Mouse (Mus musculus) CD4-positive, CD25-positive, alpha-beta regulatory T cell, adult 4 months (primary cell): ENCODE data around the gene Ift122. TPM values are rescaled to one million over a fixed set of nuclear protein-coding genes. Genes with fewer than 3 reads are reported as not detected.

Source experiments
- ATAC-seq: one replicate; pipeline ENCODE4 v1.8.0; 2017
- polyA plus RNA-seq, 2 experiments: library from polyadenylated mRNA; unstranded; fragments of 100-300 nt; shearing (Covaris generic); gene quantifications; one replicate each; pipeline ENCODE4 v1.2.1; 2017

Gene Ift122
- 1 to 10 TPM; 1.7 to 5.1 TPM for polyA plus RNA-seq

DNA sequence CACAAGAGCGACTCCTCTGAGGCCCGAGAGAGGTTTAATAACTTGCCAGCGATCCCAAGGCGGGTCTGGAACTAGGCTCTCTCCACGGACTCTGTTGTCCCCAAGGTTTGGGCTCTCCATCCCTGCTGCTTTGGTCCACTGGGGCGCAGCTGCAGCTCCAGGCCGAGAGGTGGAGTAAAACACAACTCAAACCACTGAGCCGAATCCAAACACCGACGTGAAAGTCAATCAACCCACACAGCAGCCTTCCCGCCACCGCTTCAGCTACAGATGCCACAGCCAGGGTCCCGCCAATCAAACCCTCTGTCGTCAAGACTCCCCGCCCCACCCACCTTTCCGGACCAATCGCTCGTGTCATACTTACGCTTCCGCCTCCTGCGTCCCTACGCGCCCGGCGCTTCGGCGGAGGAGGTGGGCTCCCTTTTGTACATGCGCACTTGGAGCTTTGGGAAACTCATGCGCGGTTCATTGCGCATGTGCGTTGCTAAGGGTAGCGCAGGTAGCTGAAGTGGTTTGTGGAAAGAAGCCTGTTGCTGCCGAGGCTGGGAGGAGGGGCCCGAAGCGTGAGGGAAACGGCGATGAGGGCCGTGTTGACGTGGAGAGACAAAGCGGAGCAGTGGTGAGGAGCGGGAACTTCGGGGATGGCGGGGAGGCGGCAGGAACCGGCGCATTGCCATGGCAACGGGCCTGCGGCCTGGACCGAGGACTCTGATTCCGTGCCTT, at the start of gene Ift122, which contains the start of gene Mbd4:
Gene Ift122, plus strand, starts transcription at position 380 of the 723 bp plus-strand sequence.
Gene Mbd4, minus strand, starts transcription at position 281 of the 723 bp plus-strand sequence.
- peak; percentile 98 for ATAC-seq

DNA sequence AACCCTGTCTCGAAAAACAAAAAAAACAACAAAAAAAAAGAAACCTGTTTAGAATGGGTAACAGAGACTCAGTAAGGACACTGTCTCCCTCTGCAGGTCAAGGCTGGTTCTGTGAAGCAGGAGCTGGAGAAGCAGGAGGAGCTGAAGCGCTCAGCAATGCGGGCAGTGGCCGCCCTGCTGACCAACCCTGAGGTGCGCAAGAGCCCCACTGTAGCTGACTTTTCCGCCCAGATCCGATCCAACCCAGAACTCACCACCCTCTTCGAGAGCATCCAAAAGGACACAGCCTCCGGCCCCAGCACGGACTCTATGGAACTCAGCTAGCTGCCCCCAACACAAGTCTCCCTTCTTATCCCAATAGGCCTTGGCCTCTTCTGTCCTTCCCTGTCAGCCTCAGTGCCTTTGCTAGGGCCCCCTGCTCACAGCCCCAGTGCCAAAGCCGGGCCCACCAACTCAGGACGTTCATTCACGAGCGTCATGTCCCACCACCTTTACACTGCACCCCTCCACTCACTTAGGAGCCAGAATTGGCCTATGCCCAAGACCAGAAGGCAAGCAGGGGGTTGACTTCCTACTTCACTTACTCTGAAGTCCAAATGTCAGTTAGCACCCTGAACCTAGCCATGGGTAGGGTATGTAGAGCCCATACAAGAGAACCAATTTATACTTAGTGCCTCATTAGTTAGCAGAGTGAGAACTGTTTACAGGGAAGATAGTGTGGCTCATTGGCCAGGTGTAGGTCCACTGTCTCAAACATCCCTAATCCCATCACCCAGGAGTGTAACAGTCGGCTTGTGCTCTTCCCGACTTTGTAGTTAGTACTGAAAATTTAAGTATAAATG, 49.5 kb upstream of the Ift122 start:
- peak; percentile 44 for ATAC-seq

DNA sequence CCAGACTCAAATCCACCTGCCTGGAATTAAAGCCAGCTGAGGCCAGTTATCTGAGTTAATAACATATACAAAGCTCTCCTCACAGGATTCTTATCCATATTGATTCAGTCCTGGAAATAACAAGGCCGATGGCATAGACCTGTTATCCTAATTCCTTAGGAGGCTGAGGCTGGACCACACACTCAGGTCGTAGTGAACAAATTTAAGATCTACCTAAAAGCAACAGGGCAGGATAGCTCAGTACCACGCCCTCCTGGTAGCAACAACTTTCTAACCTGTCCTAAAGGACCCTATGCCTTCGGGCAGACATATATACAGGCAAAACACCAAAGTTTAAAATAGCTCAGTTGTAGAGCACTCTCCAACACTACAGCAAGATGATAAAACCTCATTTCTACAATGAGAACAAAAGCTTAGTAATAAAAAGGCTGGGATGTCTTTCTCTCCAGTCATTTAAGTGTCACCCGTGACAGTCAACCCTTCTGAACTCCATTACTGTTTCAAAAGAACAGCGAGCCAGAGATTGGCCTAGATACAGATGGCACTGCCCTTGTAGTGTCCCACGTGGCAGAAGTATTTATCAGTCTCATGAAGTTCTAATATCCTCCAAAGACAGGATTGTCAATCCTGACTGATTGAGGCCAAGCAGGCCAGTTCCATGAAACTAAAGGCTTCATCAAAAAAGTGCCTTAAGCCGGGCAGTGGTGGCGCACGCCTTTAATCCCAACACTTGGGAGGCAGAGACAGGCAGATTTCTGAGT, 48.7 kb upstream of the Ift122 start:
- no peak for ATAC-seq

DNA sequence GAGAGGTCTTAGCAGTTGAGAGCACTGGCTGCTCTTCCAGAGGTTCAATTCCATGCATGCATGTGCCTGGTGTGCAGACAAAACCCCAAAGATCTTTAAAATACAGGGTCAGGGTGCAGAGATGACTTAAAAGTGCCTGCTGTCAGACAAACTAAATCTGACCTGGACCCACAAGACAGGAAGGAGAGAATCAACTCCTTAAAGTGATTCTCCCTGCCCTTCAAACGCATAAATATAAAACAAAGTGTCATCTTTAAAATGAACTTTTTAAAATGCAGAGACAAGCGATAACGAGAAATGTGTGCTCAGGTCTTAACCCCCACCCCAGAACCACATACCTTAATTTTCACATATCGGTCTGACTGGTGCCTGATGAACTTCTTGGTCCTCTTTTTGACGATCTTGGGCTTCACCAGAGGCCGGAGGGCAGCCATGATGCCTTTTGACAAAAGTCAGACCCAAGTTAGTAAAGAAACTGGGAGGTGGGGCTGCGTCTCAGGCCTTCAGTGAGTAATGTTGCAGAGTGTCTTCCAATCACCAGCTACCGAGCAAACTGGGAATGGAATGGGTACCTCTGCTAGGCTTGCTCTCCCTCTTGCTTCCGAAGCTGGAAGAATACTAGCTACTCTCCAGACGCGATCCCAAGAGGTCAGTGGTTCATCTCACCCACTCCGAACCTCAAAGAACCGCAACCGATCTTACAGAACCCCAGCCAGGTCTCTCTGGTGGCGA, 45.6 kb upstream of the Ift122 start:
- ATAC-seq: no peak

DNA sequence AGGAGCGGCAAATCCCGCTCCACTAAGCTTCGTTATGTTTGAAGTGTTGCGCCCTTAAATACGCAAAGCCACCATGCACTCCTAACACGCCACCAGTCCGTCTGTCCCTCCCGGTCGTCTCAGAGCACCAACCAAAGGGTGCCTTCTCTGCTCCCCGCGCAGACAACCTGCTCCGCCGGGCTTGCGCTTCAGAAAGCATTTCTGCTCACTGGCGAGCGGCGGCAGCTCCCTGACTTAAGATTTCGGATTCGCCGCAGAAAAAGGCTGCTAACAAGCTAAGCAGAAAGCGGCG, 45.1 kb upstream of the Ift122 start:
- ATAC-seq: peak; percentile 4

DNA sequence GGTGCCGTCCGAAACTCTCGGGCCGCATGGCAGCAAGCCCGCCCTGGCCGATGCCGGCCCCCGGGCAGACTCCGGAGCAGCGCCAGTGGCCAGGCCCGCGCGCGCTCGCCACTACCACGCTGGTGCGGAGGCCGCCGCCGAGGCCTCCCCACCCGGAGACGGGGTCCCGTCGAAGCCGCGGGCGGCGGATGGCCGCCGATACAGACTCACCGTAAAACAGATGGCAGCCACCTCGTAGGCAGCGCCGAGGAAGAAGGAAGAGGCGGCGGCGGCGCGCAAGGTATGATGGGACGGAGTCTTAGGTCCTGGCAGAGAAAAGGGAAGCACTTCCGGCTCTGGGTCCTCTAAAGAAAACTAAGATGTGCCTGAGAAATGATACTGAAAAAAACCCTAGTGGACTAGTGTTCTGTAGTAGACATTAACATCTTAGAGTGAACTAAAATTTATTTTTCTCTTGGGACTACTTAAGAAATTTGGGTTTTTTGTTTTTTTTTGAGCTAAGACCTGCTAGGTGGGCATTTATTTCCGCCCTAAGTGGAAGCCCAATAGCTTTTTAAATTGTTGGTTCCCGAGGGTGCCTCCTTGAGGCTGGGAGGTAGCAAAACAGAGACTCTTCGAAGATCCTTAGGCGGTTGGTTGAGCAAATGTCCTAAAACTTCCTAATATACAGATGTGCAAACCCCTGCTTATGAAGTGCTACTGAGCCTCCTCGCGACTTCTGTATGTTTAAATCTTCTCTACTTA, 44.6 kb upstream of the Ift122 start, which contains the start of gene Rpl32:
Gene Rpl32, minus strand, starts transcription at position 260 of the 744 bp plus-strand sequence.
- ATAC-seq: peak; percentile 93

DNA sequence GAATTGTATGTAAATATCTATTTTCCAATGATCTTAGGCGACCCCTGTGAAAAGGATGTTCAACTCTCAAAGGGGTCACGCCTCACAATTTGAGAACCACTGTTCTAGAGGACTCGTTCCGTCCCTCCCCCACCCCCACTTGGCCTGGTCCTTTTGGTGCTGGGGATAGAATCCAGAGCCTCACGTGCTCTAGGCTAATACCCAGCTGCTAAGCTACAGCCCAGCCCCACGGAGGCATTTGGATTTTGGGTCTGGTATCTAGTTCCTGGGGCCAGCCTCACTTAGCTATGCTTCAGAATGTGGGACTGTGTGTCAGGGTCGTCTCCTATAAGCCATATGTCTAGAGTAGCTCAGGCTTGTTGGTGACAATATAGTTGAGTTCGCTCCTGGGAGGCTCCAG, 41.7 kb upstream of the Ift122 start:
- ATAC-seq: no peak

DNA sequence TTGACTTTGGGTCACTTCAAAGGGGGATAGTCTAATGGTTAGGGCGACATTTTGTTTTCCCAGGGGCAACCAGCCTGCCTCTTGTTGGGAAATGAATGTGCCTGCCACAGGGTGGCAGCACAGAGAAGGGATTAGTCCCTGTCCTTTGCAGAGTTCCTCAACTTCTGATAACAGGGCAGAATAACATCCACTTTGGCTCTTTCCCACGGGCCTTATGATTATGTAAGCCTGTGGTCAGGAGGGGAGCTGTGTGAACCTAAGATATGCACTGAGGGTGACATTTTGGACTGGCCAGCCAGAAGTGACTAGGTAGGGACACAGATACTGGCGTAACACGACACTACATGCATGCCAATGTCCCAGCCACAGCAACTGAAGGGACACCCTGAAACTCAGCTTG, 39.2 kb upstream of the Ift122 start:
- ATAC-seq: peak; percentile 75

DNA sequence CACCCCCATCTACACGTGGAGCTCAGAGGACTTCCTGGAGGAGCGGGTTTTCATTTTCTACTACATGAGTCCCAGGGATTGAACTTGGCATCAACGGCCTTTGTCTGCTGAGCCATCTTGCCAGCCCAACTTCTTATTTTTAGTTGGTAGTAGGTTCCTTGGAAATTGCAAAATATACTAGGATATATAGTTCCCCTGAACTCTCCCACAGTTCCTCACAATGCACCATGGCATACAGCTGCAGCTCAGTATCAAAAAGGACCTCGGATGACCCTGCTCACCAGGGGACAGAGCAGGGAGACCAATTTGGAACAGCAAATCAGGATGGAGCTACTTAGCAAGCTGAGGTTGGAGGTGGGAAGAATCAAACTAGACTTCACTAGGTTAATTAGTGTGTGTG, 38.2 kb upstream of the Ift122 start:
- no peak for ATAC-seq

DNA sequence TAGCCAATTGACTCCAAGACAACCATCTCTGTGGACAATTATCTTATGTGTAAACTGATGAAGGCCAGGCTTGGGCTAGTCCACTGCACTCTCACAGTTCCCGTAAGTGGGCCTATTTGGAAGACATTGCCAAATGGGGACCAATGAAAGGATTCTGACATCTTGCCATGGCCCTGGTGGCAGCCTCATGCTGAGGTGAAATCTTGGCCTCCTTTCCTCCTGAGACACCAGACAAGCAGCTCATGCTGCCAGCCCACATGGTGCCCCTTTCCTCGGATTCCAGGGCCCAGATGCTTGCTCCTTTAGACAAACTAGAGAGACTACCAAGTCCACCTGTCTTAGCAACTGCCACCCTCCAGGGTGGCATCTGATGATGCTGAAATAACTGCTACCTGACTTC, 35.1 kb upstream of the Ift122 start:
- ATAC-seq: no peak

DNA sequence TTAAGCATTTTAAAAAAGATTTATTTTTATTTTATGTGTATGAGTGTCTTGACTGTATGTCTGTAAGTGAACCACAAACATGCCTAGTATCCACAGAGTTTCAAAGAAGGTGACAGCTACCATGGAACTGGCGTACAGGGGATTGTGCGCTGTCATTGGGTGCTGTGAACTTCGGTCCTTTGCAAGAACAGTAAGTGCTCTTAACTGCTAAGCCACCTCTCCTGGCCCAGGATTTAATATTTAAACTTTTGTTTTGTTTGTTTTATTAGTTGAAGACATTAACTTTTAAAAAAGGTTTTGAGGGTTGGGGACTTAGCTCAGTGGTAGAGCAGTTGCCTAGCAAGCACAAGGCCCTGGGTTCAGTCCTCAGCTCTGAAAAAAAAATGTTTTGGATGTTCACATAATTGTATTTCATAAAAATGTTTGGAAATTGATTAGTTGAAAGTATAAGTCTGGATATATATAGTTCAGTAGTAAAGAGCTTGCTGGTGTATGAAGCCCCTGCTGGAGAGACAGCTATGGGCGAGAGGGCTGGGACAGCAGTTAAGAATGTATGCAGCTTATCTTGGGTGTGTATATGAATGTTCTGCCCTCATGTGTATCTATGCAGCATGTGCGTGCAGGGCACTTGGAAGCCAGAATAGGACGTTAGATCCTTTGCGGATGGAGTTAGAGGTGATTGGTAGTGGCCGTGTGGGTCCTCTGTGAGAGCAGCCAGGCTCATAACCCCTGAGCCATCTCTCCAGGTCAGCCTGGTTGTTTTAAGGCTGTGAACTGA, 31.9 kb upstream of the Ift122 start:
- ATAC-seq: no peak

DNA sequence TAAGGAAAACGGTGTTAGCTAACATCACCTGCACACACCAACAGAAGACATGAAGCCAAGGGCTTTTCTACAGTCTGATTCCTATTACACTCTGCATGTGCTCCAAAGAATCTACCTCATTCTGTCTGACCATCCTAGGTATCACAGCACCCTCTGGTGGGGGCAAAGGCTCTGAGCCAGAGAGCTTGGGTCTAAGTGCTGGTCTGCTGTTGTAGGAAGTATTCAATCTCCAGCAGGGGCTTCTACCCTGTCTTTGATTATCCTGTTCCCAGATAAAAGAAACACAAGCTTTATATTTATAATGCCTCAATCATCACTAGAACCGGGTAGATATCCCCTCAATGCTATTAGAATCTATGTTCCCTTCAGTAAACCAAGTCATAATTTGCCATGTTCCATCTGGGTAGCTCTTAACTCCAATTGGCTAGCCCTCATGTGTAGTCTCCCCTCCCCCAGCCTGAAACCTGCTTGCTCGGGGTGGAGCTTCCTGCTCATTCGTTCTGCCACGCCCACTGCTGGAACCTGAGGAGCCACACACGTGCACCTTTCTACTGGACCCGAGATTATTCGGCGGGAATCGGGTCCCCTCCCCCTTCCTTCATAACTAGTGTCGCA, 29.3 kb upstream of the Ift122 start:
- peak; percentile 98 for ATAC-seq

DNA sequence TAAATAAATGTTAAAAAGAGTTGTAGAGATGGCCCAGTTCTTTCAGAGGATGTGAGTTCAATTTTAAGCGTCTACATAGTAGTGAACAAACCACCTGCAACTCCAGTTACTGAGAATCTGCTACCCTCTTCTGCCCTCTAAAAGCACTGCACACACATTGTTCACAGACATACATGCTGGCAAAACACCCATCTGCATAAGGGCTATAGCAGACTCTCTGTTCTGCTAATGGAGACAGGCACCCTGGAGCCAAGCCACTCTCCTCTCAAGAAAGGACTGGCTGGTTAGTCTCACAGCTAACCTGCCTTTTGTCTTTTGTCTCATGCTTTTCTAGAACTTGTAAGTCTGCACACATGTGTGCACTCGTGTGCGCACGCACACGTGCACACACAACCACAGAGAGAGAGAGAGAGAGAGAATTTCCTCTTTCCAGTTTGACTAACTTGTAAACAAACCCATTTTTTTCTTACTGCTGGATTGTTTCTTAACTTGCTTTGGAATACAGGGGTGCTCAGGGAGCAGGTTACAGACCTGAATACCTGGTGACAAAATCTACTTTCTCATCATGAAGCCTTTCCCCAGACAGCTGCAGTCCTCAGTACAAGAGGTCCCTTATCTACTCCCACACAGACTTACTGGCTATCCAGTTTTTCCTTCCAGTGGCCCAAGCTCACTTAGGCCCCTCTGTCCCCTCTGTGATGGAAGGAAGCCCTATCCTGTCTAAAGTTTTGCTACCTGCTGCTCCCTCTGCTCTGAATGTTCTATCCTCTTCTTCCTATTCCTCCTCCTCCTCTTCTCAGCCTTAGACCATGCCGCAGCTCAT, 22.3 kb upstream of the Ift122 start:
- ATAC-seq: no peak

DNA sequence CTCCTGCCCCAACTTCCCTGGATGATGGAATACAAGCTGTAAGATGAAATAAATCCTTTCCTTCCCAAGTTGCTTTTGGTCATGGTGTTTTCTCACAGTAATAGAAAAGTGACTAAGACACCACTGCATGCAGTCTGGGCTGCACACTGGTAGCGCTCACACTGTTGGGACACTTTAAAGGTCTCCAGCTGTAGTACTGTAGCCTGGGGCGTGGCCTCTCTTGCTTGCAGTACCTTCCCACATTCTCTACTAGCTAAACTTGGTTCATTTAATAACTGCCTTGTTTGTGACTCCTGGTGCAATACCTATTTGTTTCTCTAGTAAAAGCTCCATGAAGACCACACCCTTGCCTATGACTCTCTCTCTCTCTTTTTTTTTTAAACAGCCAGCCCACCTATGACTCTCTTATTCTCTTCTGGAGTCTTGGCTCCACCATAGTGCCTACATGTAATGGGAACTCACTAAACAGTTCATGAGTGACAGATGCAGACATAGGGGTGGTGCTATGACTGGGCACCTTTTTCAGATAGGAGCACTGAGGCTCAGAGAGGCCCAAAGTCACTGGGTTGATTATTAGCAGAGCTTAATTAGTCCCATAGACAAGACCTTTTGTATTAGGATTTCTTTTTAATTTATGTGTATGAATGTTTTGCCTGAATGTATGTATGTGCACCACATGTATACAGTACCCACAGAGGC, 21.0 kb upstream of the Ift122 start:
- no peak for ATAC-seq

DNA sequence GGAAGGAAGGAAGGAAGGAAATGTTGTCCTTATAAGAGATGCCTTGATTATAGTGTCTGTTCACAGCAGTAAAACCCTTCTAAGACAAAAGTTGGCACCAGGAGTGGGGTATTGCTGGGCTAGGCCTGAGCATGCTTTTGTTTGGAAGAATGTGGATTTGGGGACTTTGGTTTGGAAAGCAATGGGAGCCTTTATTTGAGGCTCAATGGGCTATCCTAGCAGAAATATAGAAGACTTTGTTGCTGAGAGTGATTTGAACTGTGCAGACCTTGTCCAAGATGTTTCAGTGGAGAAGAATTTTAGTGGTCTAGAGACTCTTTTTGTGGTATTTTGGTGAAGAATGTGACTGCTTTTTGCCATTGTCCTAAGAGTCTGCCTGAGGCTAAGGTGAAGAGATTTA, 19.4 kb upstream of the Ift122 start:
- ATAC-seq: no peak

DNA sequence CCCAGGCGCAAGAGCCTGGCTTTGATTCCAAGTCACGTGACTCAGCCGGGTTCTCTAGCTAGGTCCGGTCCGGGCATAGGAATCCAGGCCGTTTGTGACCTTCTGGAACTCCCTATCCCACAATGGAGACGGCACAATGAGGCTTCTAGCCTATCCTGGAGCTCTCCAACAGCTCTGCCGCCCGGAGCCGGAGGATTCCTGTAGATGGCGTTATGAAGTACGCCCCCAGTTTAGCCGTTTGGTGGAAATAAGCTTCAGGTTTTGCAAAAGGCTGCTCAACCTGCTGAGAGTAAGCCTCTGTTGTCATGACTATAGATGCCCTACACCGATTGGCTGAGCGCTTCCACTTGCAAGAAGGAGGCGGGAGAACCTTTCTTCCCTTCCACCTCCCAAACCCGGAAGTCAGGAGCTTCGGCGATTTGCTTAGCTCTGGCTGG, 15.1 kb upstream of the Ift122 start, which contains the start of gene Efcab12:
Gene Efcab12, minus strand, starts transcription at position 252 of the 437 bp plus-strand sequence.
- ATAC-seq: peak; percentile 99

DNA sequence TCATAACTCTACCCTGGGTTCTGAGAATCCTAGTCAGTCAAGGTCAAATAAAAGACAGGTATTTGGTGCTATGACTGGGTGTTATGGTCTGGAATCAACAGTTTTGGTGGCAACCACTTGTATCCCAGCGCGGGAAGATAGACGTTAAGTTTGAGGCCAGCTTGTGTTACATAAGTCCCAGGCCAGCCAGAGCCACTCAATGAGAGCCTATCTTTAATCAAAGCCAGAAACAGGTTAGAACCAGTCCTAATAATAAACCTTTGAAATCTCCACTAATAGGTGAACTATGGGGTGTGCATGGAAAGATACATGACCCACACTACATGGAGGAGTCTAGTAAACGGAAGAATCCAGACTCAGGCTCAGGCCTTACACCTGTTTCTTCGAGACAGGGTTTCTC, 14.5 kb upstream of the Ift122 start:
- no peak for ATAC-seq

DNA sequence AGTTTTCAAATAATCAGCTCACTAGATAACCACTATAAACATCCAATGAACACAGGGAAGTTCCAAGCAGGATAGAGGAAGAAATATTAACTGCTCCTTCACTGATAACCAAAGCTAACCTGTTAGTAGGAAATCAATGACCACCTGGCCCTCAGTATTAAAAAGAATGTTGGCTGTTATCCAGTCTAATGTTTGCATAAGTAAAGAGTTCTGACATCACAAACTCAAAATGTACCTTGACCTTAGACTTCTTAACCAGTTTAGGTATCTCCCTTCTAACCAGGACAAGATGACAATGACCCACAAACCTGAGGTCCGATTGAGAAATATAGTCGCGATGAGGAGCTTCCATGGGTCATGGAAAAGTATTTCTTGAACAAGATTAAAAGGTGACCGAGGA, 8.3 kb upstream of the Ift122 start:
- no peak for ATAC-seq
